Mouse (Mus musculus) thymus, adult 2 months (tissue): ENCODE measurements around the gene Ppp1r17. TPM values are rescaled to one million over a fixed set of nuclear protein-coding genes. Genes with fewer than 3 reads are reported as not detected.

ENCODE experiments used
- DNase-seq: peaks from one replicate; pipeline ENCODE4 v3.0.0; 2021
- H3K27ac ChIP-seq: fragments of 200-500 bp; 2 replicates; pipeline ENCODE4 v1.5.1; 2012; ENCODE audit warnings: low read length, control low read depth; ENCODE audit not compliant: control insufficient read depth, insufficient read depth
- H3K27me3 ChIP-seq: fragments of 200-500 bp; 2 replicates; pipeline ENCODE4 v1.6.1; 2012; ENCODE audit warnings: mild to moderate bottlenecking, low read length, moderate library complexity, mixed read lengths; ENCODE audit not compliant: control insufficient read depth, insufficient read depth
- H3K36me3 ChIP-seq: fragments of 200-500 bp; 2 replicates; pipeline ENCODE4 v1.6.1; 2012; ENCODE audit warnings: mild to moderate bottlenecking, low read length, moderate library complexity; ENCODE audit not compliant: control insufficient read depth, insufficient read depth
- H3K4me1 ChIP-seq: fragments of 200-500 bp; replicated peaks from 2 replicates; pipeline ENCODE4 v1.6.1; 2012; ENCODE audit warnings: low read length; ENCODE audit not compliant: control insufficient read depth, insufficient read depth
- H3K4me3 ChIP-seq: fragments of 200-500 bp; 2 replicates; pipeline ENCODE4 v1.5.1; 2012; ENCODE audit warnings: mild to moderate bottlenecking, low read length, control low read depth, moderate library complexity; ENCODE audit not compliant: control insufficient read depth, insufficient read depth
- CTCF ChIP-seq: fragments of 200-500 bp; IDR thresholded peaks from 2 replicates; pipeline ENCODE4 v1.5.1; 2012; ENCODE audit warnings: mild to moderate bottlenecking, control low read depth, low read length, moderate library complexity, borderline replicate concordance; ENCODE audit not compliant: control insufficient read depth, poor library complexity, insufficient read depth; ENCODE audit errors: extremely low read depth
- POLR2A ChIP-seq: fragments of 200-500 bp; IDR thresholded peaks from 2 replicates; pipeline ENCODE4 v1.6.1; 2012; ENCODE audit warnings: mild to moderate bottlenecking, low read length, control low read depth, moderate library complexity; ENCODE audit not compliant: control insufficient read depth, poor library complexity, insufficient read depth; ENCODE audit errors: extremely low read depth
- WGBS: fragments of 180-500 bp; shearing (Covaris S2); methylation state at CpG from one replicate; pipeline ENCODE4 v1.1.7; 2018; 5-methylcytosine and 5-hydroxymethylcytosine counted together
- polyA plus RNA-seq: library from polyadenylated mRNA; depleted of rRNA; stranded (reverse); fragments of >200 nt; gene quantifications from 2 replicates; pipeline ENCODE4 v1.2.3, GENCODE M21; 2012; rRNA removed

Ppp1r17 gene
- 0.06 and 0.08 TPM in 2 replicates for polyA plus RNA-seq

DNA sequence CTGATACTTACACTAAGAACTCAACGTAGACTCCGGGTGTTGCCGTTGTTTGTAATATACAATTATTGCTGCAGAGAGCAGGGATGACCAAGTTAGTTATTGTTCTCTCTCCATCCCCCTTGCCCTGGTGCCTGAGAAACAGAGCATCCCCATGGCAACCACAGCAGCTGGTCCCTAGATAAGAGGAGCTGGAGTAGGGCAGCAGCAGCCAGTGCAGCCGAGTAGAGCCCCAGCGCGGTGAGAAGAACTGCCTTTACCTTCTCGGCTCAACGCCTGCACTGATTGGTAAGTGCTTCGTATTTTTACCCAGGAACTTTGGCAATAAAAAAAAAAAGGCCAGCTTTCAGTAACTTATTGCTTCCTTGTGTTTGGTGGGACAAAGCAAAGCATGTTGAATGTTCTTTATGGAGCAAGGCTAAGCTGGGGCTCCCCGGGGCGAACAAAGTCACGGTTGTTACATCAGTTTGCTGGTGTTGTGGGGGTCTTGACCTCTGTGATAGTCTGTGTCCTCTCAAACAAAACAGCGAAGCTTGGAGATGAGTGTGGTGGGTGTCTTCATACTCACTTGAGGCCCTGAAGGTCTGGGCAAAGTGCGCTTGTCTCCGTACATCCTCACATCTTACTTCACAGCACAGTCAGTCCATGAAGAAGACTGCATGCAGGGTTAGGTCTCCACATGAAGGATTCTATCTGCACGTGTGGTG is at the start of gene Ppp1r17:
TSS of gene Ppp1r17 (plus strand) at position 207 of the 704 bp plus-strand sequence.
- no peaks in the 10 kb centered on the region for H3K36me3 ChIP-seq
- no peaks in the 10 kb centered on the region for H3K4me1 ChIP-seq
- 90% methylated on average over 16 of the region's 16 CpGs for WGBS
- H3K27ac ChIP-seq = no peak within 1 kb of the TSS
- DNase-seq = no peak
- H3K4me3 ChIP-seq = no peak within 1 kb of the TSS
- TF ChIP-seq POLR2A (no peak), CTCF (no peak)
- no peaks in the 10 kb centered on the region for H3K27me3 ChIP-seq

DNA sequence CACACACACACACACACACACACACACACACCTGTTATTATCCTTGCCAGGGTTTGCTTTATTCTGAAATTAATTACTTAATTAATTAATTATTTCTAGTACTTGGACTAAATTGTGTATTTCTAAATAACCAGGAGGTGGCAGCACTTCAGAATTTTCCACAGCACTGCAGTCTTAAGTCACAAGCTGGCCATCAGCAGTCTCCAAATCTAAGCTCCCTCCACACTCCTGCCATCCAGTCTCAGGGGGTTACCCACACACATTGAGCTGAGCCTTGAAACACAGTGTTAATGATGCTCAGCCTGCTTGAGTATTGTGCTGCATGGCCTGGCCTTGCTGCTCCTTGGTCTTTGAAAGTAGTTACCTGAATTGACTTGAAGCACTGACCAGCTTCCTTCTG is 44.3 kb upstream of the Ppp1r17 start:
- DNase-seq = no peak
- no peaks in the 10 kb centered on the region for H3K27me3 ChIP-seq
- H3K4me1 ChIP-seq = no peaks in the 10 kb centered on the region
- H3K27ac ChIP-seq = no peak overlapping the region
- no peaks in the 10 kb centered on the region for H3K36me3 ChIP-seq
- H3K4me3 ChIP-seq = no peak overlapping the region
- no peak for TF ChIP-seq POLR2A
- TF ChIP-seq CTCF = no peak

DNA sequence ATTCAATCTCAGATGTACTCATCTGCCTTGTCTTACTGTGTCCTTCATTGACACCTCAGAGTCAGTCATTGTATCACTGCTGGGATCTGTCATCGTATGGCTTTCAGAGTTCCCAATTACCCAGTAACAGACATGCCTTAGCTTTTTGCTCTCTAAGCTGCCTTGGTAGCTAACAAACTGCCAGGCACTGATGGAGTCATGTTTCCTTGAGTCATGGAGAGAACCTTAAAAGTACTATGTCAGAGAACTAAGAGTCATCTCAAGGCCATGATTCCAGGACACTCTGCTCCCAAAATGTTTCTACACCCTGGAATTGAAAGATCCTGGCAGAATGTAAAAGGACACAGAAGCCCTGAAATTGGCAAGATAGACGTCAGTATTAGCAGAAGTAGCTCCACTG is 37.5 kb upstream of the Ppp1r17 start:
- 80% methylated on average over 2 of the region's 2 CpGs for WGBS
- Histone ChIP-seq H3K36me3 (no peaks in the 10 kb centered on the region), H3K4me1 (no peaks in the 10 kb centered on the region), H3K4me3 (no peak overlapping the region), H3K27ac (no peak overlapping the region), H3K27me3 (no peaks in the 10 kb centered on the region)
- no peak for DNase-seq
- no peak for TF ChIP-seq POLR2A
- TF ChIP-seq CTCF = no peak

DNA sequence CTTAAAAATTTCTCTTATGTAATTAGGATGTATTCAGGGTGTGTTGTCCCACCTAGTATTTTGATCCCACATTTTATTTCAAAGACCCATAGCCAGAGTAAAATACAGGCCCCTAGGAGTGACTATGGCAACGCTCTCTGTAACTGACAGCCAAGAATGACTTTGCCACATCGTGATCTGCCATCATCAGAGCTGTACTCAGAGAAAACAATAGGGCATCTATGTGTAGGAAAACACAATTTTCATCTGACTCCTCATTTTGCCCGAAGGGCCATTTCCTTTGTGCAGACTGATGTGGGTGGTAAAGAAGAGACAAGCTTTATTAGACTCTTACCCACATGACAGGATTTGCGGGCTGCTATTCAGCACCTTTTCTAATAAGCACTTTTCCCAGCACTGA is 8.6 kb upstream of the Ppp1r17 start:
- 83% methylated on average over 4 of the region's 4 CpGs for WGBS
- Histone ChIP-seq H3K4me1 (no peaks in the 10 kb centered on the region), H3K27me3 (no peaks in the 10 kb centered on the region), H3K4me3 (no peak overlapping the region), H3K27ac (no peak overlapping the region), H3K36me3 (no peaks in the 10 kb centered on the region)
- TF ChIP-seq POLR2A = no peak
- no peak for TF ChIP-seq CTCF
- no peak for DNase-seq

DNA sequence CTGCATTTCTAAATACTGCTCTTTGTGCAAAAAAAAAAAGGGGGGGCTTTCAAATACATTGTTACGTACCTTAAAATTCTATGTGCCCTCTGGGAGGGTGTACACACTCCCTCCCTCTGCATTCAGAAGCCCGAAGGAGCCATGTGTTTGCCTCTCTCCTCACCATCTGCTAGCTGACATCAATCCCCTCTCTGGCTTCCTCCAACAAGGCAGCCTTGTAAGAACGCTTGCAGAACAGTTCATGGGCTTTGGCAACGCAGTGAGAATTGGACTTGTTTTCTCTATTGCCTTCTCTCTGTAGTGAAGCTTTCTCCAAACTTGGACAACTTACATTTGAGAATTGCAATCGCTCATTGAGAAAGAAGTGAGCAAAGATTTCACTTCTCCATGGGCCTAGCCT is 4.9 kb upstream of the Ppp1r17 start:
- TF ChIP-seq POLR2A (no peak), CTCF (no peak)
- Histone ChIP-seq H3K27ac (no peak overlapping the region), H3K4me3 (no peak overlapping the region), H3K36me3 (no peaks in the 10 kb centered on the region), H3K27me3 (no peaks in the 10 kb centered on the region), H3K4me1 (no peaks in the 10 kb centered on the region)
- DNase-seq = no peak
- 88% methylated on average over 5 of the region's 5 CpGs for WGBS

DNA sequence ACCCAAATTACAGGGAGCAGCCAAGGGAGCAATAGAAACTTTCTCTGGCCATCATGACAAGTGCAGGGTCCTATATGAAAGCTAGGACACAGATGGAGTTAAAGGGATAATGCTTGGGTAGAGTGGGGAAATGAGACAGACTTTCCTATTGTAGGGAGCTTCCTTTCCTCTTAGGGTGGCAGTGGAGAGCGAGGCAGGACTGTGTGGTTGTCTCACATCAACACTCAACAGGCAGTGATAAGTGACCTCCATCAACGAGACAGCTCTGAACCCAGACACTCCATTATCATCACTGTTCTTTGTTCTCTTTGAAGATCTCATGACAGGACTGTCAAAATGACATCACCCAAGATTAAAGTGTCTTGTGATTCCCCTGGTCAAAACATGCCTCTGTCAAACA is 2.3 kb downstream of the Ppp1r17 start:
- 63% methylated on average over 2 of the region's 2 CpGs for WGBS
- H3K36me3 ChIP-seq = no peaks in the 10 kb centered on the region
- H3K4me1 ChIP-seq = no peaks in the 10 kb centered on the region
- TF ChIP-seq POLR2A (no peak), CTCF (no peak)
- no peak for DNase-seq
- no peaks in the 10 kb centered on the region for H3K27me3 ChIP-seq
- H3K27ac ChIP-seq = no peak overlapping the region
- H3K4me3 ChIP-seq = no peak overlapping the region

DNA sequence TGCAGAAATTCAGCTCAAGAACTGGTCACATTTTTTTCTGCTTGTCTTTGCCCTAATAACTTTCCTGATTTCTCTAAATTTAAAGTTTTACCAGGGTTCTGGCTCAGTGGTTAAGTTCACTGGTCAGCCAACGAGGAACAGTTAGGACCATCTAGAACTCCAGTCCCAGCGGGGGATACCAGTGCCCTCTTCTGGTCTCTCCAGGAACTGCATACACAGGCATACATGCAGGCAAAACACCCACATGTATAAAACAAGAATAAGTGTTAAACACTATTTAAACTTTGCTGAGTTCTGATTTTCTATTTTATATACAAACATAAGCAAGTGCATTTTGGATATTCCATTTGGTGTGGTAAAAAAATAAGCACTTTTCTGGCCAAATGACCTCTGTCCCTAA is 8.2 kb downstream of the Ppp1r17 start:
- Histone ChIP-seq H3K4me1 (no peaks in the 10 kb centered on the region), H3K27ac (no peak overlapping the region), H3K36me3 (no peaks in the 10 kb centered on the region), H3K27me3 (no peaks in the 10 kb centered on the region), H3K4me3 (no peak overlapping the region)
- DNase-seq = no peak
- WGBS = 68% methylated on average over 2 of the region's 2 CpGs
- TF ChIP-seq CTCF = no peak
- no peak for TF ChIP-seq POLR2A
